Mouse (Mus musculus) MEL (cell line): ENCODE measurements around the gene Lmnb2. TPM values are rescaled to one million over a fixed set of nuclear protein-coding genes. Genes with fewer than 3 reads are reported as not detected.

ENCODE experiments used
- DNase-seq: peaks from one replicate; pipeline ENCODE4 v3.0.0; 2011; ENCODE audit warnings: low read depth, low spot score
- H3K27ac ChIP-seq: 2 replicates; pipeline ENCODE4 v1.5.1; 2012; ENCODE audit warnings: low read depth, mild to moderate bottlenecking, control low read depth, low read length, moderate library complexity; ENCODE audit not compliant: control insufficient read depth
- H3K27me3 ChIP-seq, 2 experiments: fragments of 150-350 bp in 1 of 2; sonication (generic) in 1 of 2; 2 replicates each; pipeline ENCODE4 v1.6.1; 2012; ENCODE audit warnings: low read length in 2 of 2, mild to moderate bottlenecking in 2 of 2, improper control_type of control experiment in 1 of 2, moderate library complexity in 1 of 2; ENCODE audit not compliant: insufficient read depth in 2 of 2, control insufficient read depth in 1 of 2
- H3K36me3 ChIP-seq, 2 experiments: 2 replicates each; pipeline ENCODE4 v1.6.1; 2012 to 2014; ENCODE audit warnings: low read length in 2 of 2, improper control_type of control experiment in 1 of 2, inconsistent platforms in 1 of 2, mild to moderate bottlenecking in 1 of 2; ENCODE audit not compliant: insufficient read depth in 2 of 2, control insufficient read depth in 1 of 2
- H3K4me1 ChIP-seq, 2 experiments: fragments of 150-350 bp in 1 of 2; sonication (generic) in 1 of 2; 2 replicates each; pipeline ENCODE4 v1.6.1; 2012; ENCODE audit warnings: low read length in 2 of 2, improper control_type of control experiment in 1 of 2, mild to moderate bottlenecking in 1 of 2; ENCODE audit not compliant: insufficient read depth in 2 of 2, control insufficient read depth in 1 of 2
- H3K4me3 ChIP-seq, 2 experiments: fragments of 150-350 bp in 1 of 2; sonication (generic) in 1 of 2; 2 replicates each; pipeline ENCODE4 v1.5.1; 2012; ENCODE audit warnings: low read depth in 2 of 2, low read length in 2 of 2, mild to moderate bottlenecking in 2 of 2, moderate library complexity in 2 of 2, control low read depth in 1 of 2, improper control_type of control experiment in 1 of 2; ENCODE audit not compliant: control insufficient read depth in 1 of 2, insufficient read depth in 1 of 2
- H3K79me2 ChIP-seq: 2 replicates; pipeline ENCODE4 v1.6.1; 2012; ENCODE audit warnings: mild to moderate bottlenecking, low read length, moderate library complexity; ENCODE audit not compliant: control insufficient read depth, poor library complexity, insufficient read depth
- H3K9ac ChIP-seq: 2 replicates; pipeline ENCODE4 v1.6.1; 2012; ENCODE audit warnings: low read depth, mild to moderate bottlenecking, control low read depth, low read length, moderate library complexity; ENCODE audit not compliant: control insufficient read depth, poor library complexity, severe bottlenecking
- H3K9me3 ChIP-seq: fragments of 150-350 bp; sonication (generic); replicated peaks from 2 replicates; pipeline ENCODE4 v1.6.1; 2012; ENCODE audit warnings: mild to moderate bottlenecking, low read length, improper control_type of control experiment, moderate library complexity; ENCODE audit not compliant: insufficient read depth
- ETS1 ChIP-seq: IDR thresholded peaks from 2 replicates; pipeline ENCODE4 v1.6.1; 2012; ENCODE audit warnings: low read depth, mild to moderate bottlenecking, inconsistent platforms, low read length, improper control_type of control experiment, moderate library complexity
- GATA1 ChIP-seq: IDR thresholded peaks from 2 replicates; pipeline ENCODE4 v1.6.1; 2011; ENCODE audit warnings: low read depth, low read length, improper control_type of control experiment
- JUND ChIP-seq: IDR thresholded peaks from 2 replicates; pipeline ENCODE4 v1.6.1; 2011; ENCODE audit warnings: low read depth, mild to moderate bottlenecking, improper control_type of control experiment, low read length
- MAX ChIP-seq: IDR thresholded peaks from 2 replicates; pipeline ENCODE4 v1.6.1; 2011; ENCODE audit warnings: low read length, improper control_type of control experiment
- NELFE ChIP-seq: IDR thresholded peaks from 2 replicates; pipeline ENCODE4 v1.6.1; 2011; ENCODE audit warnings: low read depth, low read length, improper control_type of control experiment
- NRF1 ChIP-seq: IDR thresholded peaks from 2 replicates; pipeline ENCODE4 v1.6.1; 2014; ENCODE audit warnings: low read depth, mild to moderate bottlenecking, inconsistent platforms, low read length, improper control_type of control experiment, moderate library complexity; ENCODE audit not compliant: poor library complexity, insufficient read depth, severe bottlenecking
- POLR2A ChIP-seq, 2 experiments: IDR thresholded peaks; 2 replicates each; pipeline ENCODE4 v1.6.1; 2011 to 2012; ENCODE audit warnings: low read length in 2 of 2, mild to moderate bottlenecking in 2 of 2, control low read depth in 1 of 2, improper control_type of control experiment in 1 of 2, low read depth in 1 of 2, moderate library complexity in 1 of 2; ENCODE audit not compliant: control insufficient read depth in 1 of 2, insufficient read depth in 1 of 2, poor library complexity in 1 of 2
- SIN3A ChIP-seq: IDR thresholded peaks from 2 replicates; pipeline ENCODE4 v1.6.1; 2012; ENCODE audit warnings: low read length, improper control_type of control experiment, inconsistent platforms
- TAL1 ChIP-seq: IDR thresholded peaks from 2 replicates; pipeline ENCODE4 v1.6.1; 2012; ENCODE audit warnings: mild to moderate bottlenecking, inconsistent platforms, low read length, moderate library complexity, mixed read lengths
- USF1 ChIP-seq: IDR thresholded peaks from 2 replicates; pipeline ENCODE4 v1.6.1; 2014; ENCODE audit warnings: low read depth, mild to moderate bottlenecking, inconsistent platforms, low read length, improper control_type of control experiment, moderate library complexity
- ZMIZ1 ChIP-seq: IDR thresholded peaks from 2 replicates; pipeline ENCODE4 v1.6.1; 2012; ENCODE audit warnings: low read depth, mild to moderate bottlenecking, inconsistent platforms, low read length, improper control_type of control experiment, moderate library complexity
- polyA plus RNA-seq, 2 experiments: library from polyadenylated mRNA; stranded (reverse) in 1 of 2; unstranded in 1 of 2; fragments of >175 nt in 1 of 2; fragments of >200 nt in 1 of 2; gene quantifications; 2 replicates each; pipeline versions ENCODE4 v1.2.1 to v1.2.4; 2012; ENCODE audit warnings: low replicate concordance in 2 of 2, low read depth in 1 of 2; ENCODE audit not compliant: insufficient read length in 2 of 2, insufficient read depth in 1 of 2, missing spikeins in 1 of 2
- total RNA-seq: library from RNA; depleted of rRNA; stranded (reverse); fragments of 300-350 nt; gene quantifications from 2 replicates; pipeline ENCODE4 v1.2.3, GENCODE M21; 2012

Lmnb2 gene
- total and polyA plus RNA-seq, 3 experiments: 29.9 to 32.8 TPM; not detected in 1

GRCm38 (mm10) chr10:80871581-80871980 lies 46.5 kb downstream of the Lmnb2 start, which contains the start of gene Tmprss9:
Tmprss9 (plus strand) TSS chr10:80871848.
- no peak for TF ChIP-seq MAX
- no peak for TF ChIP-seq GATA1
- no peak for TF ChIP-seq SIN3A
- TF ChIP-seq JUND: no peak
- Histone ChIP-seq H3K4me3 (no peak within 1 kb of the TSS), H3K36me3 (no peaks in the 10 kb centered on the region), H3K27me3 (no peaks in the 10 kb centered on the region), H3K79me2 (no peaks in the 10 kb centered on the region), H3K27ac (no peak within 1 kb of the TSS), H3K9me3 (no peaks in the 10 kb centered on the region), H3K9ac (no peak within 1 kb of the TSS), H3K4me1 (no peaks in the 10 kb centered on the region)
- DNase-seq: no peak

GRCm38 (mm10) chr10:80870993-80871392 lies 47.1 kb downstream of the Lmnb2 start:
- no peak overlapping the region for H3K9ac ChIP-seq
- H3K79me2 ChIP-seq: no peaks in the 10 kb centered on the region
- H3K9me3 ChIP-seq: no peaks in the 10 kb centered on the region
- H3K36me3 ChIP-seq: no peaks in the 10 kb centered on the region; a peak in 1 of 4 replicates
- DNase-seq: no peak
- no peaks in the 10 kb centered on the region for H3K27me3 ChIP-seq
- no peak overlapping the region for H3K4me3 ChIP-seq
- no peak overlapping the region for H3K27ac ChIP-seq
- no peak for TF ChIP-seq ZMIZ1
- H3K4me1 ChIP-seq: no peaks in the 10 kb centered on the region

GRCm38 (mm10) chr10:80864446-80864845 lies 53.6 kb downstream of the Lmnb2 start:
- TF ChIP-seq USF1 (no peak), ETS1 (no peak), NRF1 (no peak), TAL1 (no peak), POLR2A (IDR thresholded peaks at IDR 0.05; ENCODE audit: control insufficient read depth in 1 of 2, insufficient read depth in 1 of 2, low read depth in 1 of 2, low read length in 2 of 2, poor library complexity in 1 of 2) (no peak), MAX (no peak), NELFE (no peak)
- H3K4me3 ChIP-seq: no peak overlapping the region
- H3K9me3 ChIP-seq: no peaks in the 10 kb centered on the region
- DNase-seq: no peak
- H3K27ac ChIP-seq: no peak overlapping the region
- no peaks in the 10 kb centered on the region for H3K4me1 ChIP-seq
- no peak overlapping the region for H3K9ac ChIP-seq
- peaks cover 6% of the 10 kb centered on the region; the same call in 1 of the 2 replicates for H3K79me2 ChIP-seq
- H3K36me3 ChIP-seq: peaks cover 0 to 1% of the 10 kb centered on the region in 2 experiments; a peak in 1 of 4 replicates
- H3K27me3 ChIP-seq: no peaks in the 10 kb centered on the region
